Mouse (Mus musculus) lung, postnatal 36 days (tissue): ENCODE data around the gene Olfr592.
"Not testable (repeated sequence)": the region's sequence is repeated elsewhere in the genome, so short reads cannot be mapped to it uniquely, and the experiment has no call there.

Experiments
- DNase-seq: peaks from one replicate; pipeline ENCODE4 v3.0.0; 2022; ENCODE audit warnings: mixed read lengths

The Olfr592 gene

GRCm38 (mm10) chr7:103184503-103184902, at the start of gene Olfr592:
Gene Olfr592 (plus strand): TSS chr7:103184803.
- not testable (repeated sequence) for DNase-seq

- no peak for DNase-seq
Observed at GRCm38 (mm10) chr7:103140579-103140978, 44.0 kb upstream of the Olfr592 start, which contains the start of gene Olfr588-ps1. Gene Olfr588-ps1 (plus strand): TSS chr7:103140879.

- no peak for DNase-seq
Observed at GRCm38 (mm10) chr7:103156256-103156655, 28.3 kb upstream of the Olfr592 start, which contains the start of gene Olfr589. Gene Olfr589 (minus strand): TSS chr7:103156356.

GRCm38 (mm10) chr7:103169697-103170096, 14.9 kb upstream of the Olfr592 start:
- DNase-seq, result no peak

DNA sequence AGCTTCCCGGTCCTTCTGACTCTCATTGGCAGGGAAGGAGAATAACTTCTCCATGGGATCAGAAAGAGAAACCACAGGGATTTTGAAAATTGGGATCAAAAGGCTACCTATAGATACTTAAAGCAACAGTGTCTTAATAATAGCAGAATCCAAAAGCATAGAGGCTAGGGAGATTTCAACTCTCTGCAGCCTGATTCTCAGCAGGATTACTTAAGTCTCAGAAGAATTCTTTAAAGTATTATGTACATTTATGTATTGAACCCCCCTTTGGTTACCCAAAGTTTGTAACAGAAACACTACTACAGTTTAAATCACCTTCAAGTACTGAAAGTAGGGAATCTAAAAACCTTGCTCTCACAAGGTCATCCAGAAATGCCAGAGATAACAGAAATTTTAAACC, 6.4 kb upstream of the Olfr592 start, which contains the start of gene Olfr591:
TSS of gene Olfr591 (minus strand) at position 101 of the 400 bp plus-strand sequence.
- no peak for DNase-seq

GRCm38 (mm10) chr7:103211562-103211961, 27.0 kb downstream of the Olfr592 start, which contains the start of gene Olfr593:
Gene Olfr593 (plus strand): TSS chr7:103211862.
- no peak for DNase-seq

DNA sequence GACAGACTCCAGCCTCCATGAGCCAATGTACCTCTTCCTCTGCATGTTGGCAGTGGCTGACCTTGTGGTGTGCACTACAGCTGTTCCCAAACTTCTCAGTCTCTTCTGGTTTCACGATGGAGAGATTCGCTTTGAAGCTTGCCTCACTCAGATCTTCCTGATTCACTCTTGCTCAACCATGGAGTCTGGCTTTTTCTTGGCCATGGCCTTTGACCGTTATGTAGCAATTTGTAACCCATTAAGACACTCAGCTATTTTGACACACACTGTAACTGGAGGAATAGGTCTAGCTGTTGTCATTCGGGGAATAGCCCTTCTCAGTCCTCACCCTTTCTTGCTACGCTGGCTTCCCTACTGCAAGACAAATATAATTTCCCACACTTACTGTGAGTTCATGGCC, 27.4 kb downstream of the Olfr592 start:
- DNase-seq, result not testable (repeated sequence)

DNA sequence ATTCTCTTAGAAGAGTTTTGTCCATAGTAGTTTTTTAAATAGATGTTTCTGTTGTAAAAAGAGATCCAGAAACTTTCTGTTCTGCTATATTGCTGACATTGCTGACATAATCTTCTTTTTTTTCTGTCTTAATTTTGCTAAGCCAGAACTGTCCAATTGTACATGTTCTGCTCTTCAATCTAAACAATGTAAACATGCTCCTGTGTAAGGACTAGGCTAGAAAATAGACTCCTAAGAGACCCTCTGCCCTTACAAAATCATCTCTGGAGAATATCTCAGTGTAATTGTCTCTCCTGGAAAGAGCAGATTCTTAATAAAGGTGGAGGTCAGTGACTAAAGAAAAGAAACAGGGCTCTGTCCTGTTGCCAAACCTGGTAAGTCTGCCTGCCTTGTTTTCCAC, 32.1 kb downstream of the Olfr592 start, which contains the start of gene Olfr594:
TSS of gene Olfr594 (plus strand) at position 301 of the 400 bp plus-strand sequence.
- no peak for DNase-seq
